Mouse (Mus musculus) C2C12 (cell line): Measurements from ENCODE around the gene Ttyh2. TPM values are rescaled to one million over a fixed set of nuclear protein-coding genes. Genes with fewer than 3 reads are reported as not detected.

Experiments
- H3K27me3 ChIP-seq: one replicate; pipeline ENCODE4 v1.6.1; 2011; ENCODE audit not compliant: control insufficient read depth, insufficient read depth, insufficient read length
- H3K36me3 ChIP-seq: one replicate; pipeline ENCODE4 v1.6.1; 2011; ENCODE audit not compliant: control insufficient read depth, insufficient read depth
- H3K4me3 ChIP-seq: one replicate; pipeline ENCODE4 v1.5.1; 2011; ENCODE audit warnings: mild to moderate bottlenecking, control low read depth; ENCODE audit not compliant: poor library complexity, insufficient read depth, severe bottlenecking
- H3K79me2 ChIP-seq: one replicate; pipeline ENCODE4 v1.6.1; 2011; ENCODE audit not compliant: control insufficient read depth, insufficient read depth
- H3K79me3 ChIP-seq: one replicate; pipeline ENCODE4 v1.6.1; 2011; ENCODE audit warnings: low read depth, control low read depth
- H3ac ChIP-seq: one replicate; pipeline ENCODE3; 2011; ENCODE audit warnings: low read depth; ENCODE audit not compliant: control insufficient read depth, insufficient read length
- CEBPB ChIP-seq: IDR thresholded peaks from one replicate; pipeline ENCODE4 v1.6.1; 2011; ENCODE audit warnings: low read depth, mild to moderate bottlenecking, control low read depth, moderate library complexity
- CTCF ChIP-seq: IDR thresholded peaks from one replicate; pipeline ENCODE4 v1.5.1; 2011; ENCODE audit not compliant: control insufficient read depth, insufficient read depth, insufficient read length
- FOSL1 ChIP-seq: IDR thresholded peaks from one replicate; pipeline ENCODE4 v1.8.0; 2011; ENCODE audit warnings: mild to moderate bottlenecking, low read length; ENCODE audit not compliant: poor library complexity, insufficient read depth, severe bottlenecking
- MAX ChIP-seq: IDR thresholded peaks from one replicate; pipeline ENCODE4 v1.6.1; 2011; ENCODE audit warnings: mild to moderate bottlenecking, control low read depth
- MYOD1 ChIP-seq: IDR thresholded peaks from one replicate; pipeline ENCODE4 v1.6.1; 2011; ENCODE audit warnings: low read depth; ENCODE audit not compliant: control insufficient read depth, insufficient read length
- MYOG ChIP-seq: IDR thresholded peaks from one replicate; pipeline ENCODE4 v1.6.1; 2011; ENCODE audit not compliant: control insufficient read depth, insufficient read length; ENCODE audit errors: extremely low read depth
- USF1 ChIP-seq: IDR thresholded peaks from one replicate; pipeline ENCODE4 v1.6.1; 2011; ENCODE audit warnings: low read depth, mild to moderate bottlenecking, control low read depth, moderate library complexity
- polyA plus RNA-seq: library from polyadenylated mRNA; unstranded; fragments of >200 nt; fragmentation: generic; extraction: Trizol; gene quantifications from one replicate; pipeline ENCODE4 v1.2.1, GENCODE M21; 2012; ENCODE audit warnings: missing spikeins

Ttyh2 gene
- polyA plus RNA-seq, 1 experiment = 20.1 TPM

DNA sequence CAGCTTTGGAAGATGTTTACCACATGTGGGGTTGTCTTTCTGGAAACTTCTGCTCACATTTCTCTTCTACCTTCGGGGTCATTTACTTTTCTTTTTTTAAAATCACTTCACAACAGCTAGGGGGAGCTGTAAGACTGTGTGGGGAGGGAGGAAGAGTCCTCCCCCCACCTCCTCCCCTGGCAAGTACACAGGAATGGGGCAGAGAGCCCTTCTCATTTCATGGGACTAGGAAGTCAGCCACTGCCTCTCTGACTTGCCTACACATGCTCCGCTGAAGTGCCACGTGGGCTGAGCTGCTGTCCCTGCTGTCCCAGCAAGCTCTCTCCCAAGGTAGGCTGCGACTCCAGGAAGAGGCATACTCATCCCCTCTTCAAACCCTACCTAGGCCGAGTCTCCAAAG lies 20.7 kb upstream of the Ttyh2 start:
- Histone ChIP-seq H3K36me3 (no peaks in the 10 kb centered on the region), H3K27me3 (peaks cover 7% of the 10 kb centered on the region), H3ac (no peak overlapping the region), H3K4me3 (no peak overlapping the region), H3K79me2 (no peaks in the 10 kb centered on the region), H3K79me3 (no peaks in the 10 kb centered on the region)
- TF ChIP-seq USF1 (no peak), MAX (no peak), CEBPB (no peak), CTCF (no peak), MYOG (no peak), FOSL1 (no peak), MYOD1 (no peak)

DNA sequence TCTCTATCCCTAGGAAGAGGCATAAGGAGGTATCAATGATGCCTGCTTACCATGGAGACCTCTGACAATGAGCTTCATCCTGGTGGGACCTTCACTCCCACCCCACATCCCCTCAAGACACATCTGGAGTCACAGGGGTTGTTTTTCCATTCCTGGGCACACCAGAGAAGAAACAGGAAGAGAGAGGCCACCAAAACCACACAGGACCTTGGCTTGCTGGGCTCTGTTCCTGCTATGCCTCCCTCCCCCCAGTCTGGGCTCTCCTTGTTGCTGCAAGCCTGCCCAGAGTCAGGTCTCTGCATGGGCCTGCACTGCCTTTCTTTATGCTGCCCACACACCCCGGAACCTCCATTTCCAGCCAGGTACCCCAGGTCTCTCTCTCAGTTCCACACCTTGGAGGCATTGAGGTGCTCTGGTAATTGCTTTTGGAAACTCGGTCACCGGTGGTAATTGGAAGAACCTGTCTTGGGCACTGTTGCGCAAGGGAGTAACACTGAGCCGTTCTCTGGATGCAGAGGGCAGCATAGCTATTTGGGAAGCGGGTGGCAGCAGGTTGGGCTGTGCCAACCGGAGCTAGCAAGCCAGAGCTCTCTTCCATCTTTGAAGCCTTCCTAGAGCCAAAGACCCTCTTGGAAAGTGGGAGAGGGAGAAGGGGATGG lies 19.8 kb upstream of the Ttyh2 start:
- H3K27me3 ChIP-seq = peaks cover 7% of the 10 kb centered on the region
- H3K36me3 ChIP-seq = no peaks in the 10 kb centered on the region
- H3K4me3 ChIP-seq = no peak overlapping the region
- H3K79me3 ChIP-seq = no peaks in the 10 kb centered on the region
- no peak overlapping the region for H3ac ChIP-seq
- H3K79me2 ChIP-seq = no peaks in the 10 kb centered on the region
- no peak for TF ChIP-seq MYOG
- no peak for TF ChIP-seq CTCF
- TF ChIP-seq CEBPB = no peak
- TF ChIP-seq MAX = no peak
- TF ChIP-seq USF1 = no peak
- TF ChIP-seq MYOD1 = no peak
- TF ChIP-seq FOSL1 = no peak

DNA sequence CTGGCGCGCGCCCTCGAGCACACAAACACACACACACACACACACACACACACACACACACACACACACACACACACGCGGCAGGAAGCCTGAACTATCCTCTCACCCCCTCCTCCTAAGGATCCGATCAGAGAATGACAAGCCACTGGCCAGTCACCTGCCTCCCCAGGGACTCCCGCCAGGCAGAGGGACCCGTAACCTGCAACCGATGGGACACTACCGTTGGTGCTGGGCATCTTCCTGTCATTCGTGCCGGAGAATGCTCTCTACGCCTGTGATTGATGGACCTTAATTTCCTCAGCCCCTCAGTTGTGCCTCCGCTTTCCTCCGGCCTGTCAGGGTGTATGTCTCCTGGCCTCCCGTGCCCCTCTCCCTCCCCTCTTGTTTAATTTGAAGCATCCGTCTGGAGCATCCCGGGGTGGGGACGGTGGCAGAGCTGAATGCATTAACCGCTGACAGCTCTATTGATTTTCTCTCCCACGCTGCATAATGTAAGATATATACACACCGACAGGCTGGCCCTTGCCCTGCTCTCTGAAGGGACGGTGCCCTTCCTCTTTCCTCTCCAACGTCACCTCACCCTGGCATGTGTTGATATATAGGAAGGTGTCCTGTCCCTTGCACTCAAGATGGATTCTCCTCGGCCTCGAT lies 18.1 kb upstream of the Ttyh2 start:
- Histone ChIP-seq H3K27me3 (peaks cover 7% of the 10 kb centered on the region), H3ac (no peak overlapping the region), H3K79me2 (no peaks in the 10 kb centered on the region), H3K36me3 (no peaks in the 10 kb centered on the region), H3K4me3 (no peak overlapping the region), H3K79me3 (no peaks in the 10 kb centered on the region)
- no peak for TF ChIP-seq CEBPB
- TF ChIP-seq USF1 = no peak
- TF ChIP-seq MYOG = no peak
- no peak for TF ChIP-seq CTCF
- no peak for TF ChIP-seq MYOD1
- TF ChIP-seq FOSL1 = no peak

DNA sequence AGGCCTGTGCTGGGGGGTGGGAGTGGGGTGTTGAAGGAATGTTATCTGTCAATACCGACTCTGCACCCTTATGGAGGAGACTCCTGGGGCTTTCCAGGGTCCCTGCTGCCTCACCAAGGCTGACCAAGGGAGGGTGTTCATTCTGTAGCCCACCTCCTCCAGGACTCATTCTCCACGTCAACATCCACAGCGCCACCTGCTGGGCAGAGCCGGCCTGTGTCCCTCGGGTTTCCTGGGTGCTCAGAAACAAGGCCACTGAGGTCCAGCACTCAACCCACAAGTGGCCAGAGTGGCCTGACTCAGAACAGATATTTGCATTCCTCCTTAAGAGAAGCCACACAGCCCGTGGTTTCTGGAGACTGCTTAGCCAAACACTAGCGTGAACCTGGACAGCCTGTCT lies 17.5 kb upstream of the Ttyh2 start:
- TF ChIP-seq MYOD1 (no peak), CTCF (peak; percentile 30)
- no peak overlapping the region for H3ac ChIP-seq
- H3K79me3 ChIP-seq = no peaks in the 10 kb centered on the region
- no peaks in the 10 kb centered on the region for H3K36me3 ChIP-seq
- H3K79me2 ChIP-seq = no peaks in the 10 kb centered on the region
- peaks cover 7% of the 10 kb centered on the region for H3K27me3 ChIP-seq
- H3K4me3 ChIP-seq = no peak overlapping the region

DNA sequence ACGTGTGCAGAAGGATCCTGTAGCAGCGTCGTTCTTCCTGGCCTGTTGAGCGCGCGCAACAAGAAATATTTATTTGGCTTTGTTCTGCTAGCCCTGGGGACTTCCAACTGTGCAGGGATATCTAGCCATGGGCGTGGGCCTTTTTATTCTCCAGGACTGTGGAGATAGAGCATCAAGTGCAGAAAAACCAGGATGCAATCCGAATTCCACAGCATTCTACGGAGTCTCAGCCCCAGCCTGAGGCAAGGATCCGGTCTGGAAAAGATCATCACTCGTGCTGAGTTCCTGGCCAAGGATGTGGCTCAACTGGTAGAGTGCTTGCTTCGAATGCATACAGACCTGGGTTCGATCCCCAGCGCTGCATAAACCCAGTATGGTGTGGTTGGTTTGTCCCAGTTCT lies 13.1 kb upstream of the Ttyh2 start:
- no peaks in the 10 kb centered on the region for H3K79me3 ChIP-seq
- peaks cover 13% of the 10 kb centered on the region for H3K27me3 ChIP-seq
- no peak overlapping the region for H3K4me3 ChIP-seq
- H3K79me2 ChIP-seq = no peaks in the 10 kb centered on the region
- TF ChIP-seq CTCF = no peak
- no peaks in the 10 kb centered on the region for H3K36me3 ChIP-seq
- H3ac ChIP-seq = no peak overlapping the region

DNA sequence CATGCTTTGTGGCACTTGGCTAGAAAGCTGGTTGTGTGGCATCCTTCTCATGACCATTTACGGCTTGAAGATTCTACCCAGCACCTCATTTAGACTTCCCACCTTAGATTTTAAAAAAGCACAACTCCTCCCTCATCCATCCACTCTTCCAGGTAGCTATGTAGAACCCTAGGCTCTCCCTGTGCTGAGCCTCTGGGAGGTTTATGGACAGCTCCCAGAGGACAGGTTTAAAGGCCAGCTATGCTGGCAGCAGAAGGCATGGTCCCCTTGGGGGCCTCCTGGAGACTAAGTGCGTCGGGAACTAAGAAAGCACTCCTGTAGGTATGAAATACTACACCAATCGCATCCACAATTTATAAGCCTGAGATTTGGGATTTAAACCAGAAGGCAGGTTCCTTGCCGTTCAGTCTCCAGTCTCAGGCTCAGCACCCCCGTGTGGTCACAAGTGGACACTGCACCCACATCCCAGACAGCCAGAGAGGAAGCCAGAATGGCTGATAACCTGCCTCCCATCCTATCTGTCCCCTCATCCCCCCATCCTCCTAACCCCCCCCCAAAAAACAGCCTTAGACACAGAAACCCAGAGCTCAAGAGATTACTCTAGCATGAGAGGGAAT lies 12.4 kb upstream of the Ttyh2 start:
- TF ChIP-seq CTCF (peak; percentile 73), USF1 (no peak), MYOD1 (no peak), FOSL1 (no peak), CEBPB (no peak), MAX (no peak), MYOG (no peak)
- Histone ChIP-seq H3K79me3 (no peaks in the 10 kb centered on the region), H3K36me3 (no peaks in the 10 kb centered on the region), H3ac (no peak overlapping the region), H3K4me3 (no peak overlapping the region), H3K79me2 (no peaks in the 10 kb centered on the region), H3K27me3 (peaks cover 11% of the 10 kb centered on the region)
